Mouse (Mus musculus) liver, embryonic 11.5 days (tissue): ENCODE data around the gene Ppp4c. TPM values are rescaled to one million over a fixed set of nuclear protein-coding genes. Genes with fewer than 3 reads are reported as not detected.
A peak's percentile ranks its signal among the peaks of the same experiment; 100 is the strongest.
"Not testable (repeated sequence)": the region's sequence is repeated elsewhere in the genome, so short reads cannot be mapped to it uniquely, and the experiment has no call there.

Experiments
- ATAC-seq: fragments of 200-750 bp; cut with Nextera tagmentation; replicated peaks from 2 replicates; pipeline ENCODE4 v1.8.0; 2017; ENCODE audit warnings: moderate number of reproducible peaks, mild to moderate bottlenecking, moderate TSS enrichment, moderate library complexity; ENCODE audit not compliant: low FRiP score
- DNase-seq: peaks from one replicate; pipeline ENCODE4 v3.0.0-alpha.2; 2017; ENCODE audit warnings: low spot score
- H3K27ac ChIP-seq: fragments of 300-500 bp; sonication (generic); 2 replicates; pipeline ENCODE4 v1.5.1; 2014; ENCODE audit warnings: mild to moderate bottlenecking, low read depth, low read length, control low read depth
- H3K27me3 ChIP-seq: fragments of 300-500 bp; sonication (generic); replicated peaks from 2 replicates; pipeline ENCODE4 v1.6.1; 2014; ENCODE audit warnings: low read length, mixed read lengths; ENCODE audit not compliant: control insufficient read depth, insufficient read depth
- H3K36me3 ChIP-seq: fragments of 300-500 bp; sonication (generic); 2 replicates; pipeline ENCODE4 v1.6.1; 2014; ENCODE audit warnings: mild to moderate bottlenecking, low read length, moderate library complexity, mixed read lengths; ENCODE audit not compliant: control insufficient read depth, insufficient read depth
- H3K4me1 ChIP-seq: fragments of 300-500 bp; sonication (generic); replicated peaks from 2 replicates; pipeline ENCODE4 v1.6.1; 2014; ENCODE audit warnings: low read length, mixed read lengths; ENCODE audit not compliant: control insufficient read depth, insufficient read depth
- H3K4me2 ChIP-seq: fragments of 300-500 bp; sonication (generic); 2 replicates; pipeline ENCODE4 v1.6.1; 2014; ENCODE audit warnings: mild to moderate bottlenecking, control low read depth, moderate library complexity
- H3K4me3 ChIP-seq: fragments of 300-500 bp; sonication (generic); 2 replicates; pipeline ENCODE4 v1.5.1; 2014; ENCODE audit warnings: low read depth, low read length, control low read depth
- H3K9ac ChIP-seq: fragments of 300-500 bp; sonication (generic); 2 replicates; pipeline ENCODE4 v1.6.1; 2014; ENCODE audit warnings: low read depth, low read length, control low read depth
- H3K9me3 ChIP-seq: fragments of 300-500 bp; sonication (generic); 2 replicates; pipeline ENCODE4 v1.6.1; 2016; ENCODE audit warnings: low read length, inconsistent platforms, mixed read lengths; ENCODE audit not compliant: control insufficient read depth
- WGBS: fragments of 180-500 bp; shearing (Covaris S2); extraction: QIAGEN DNeasy Blood & Tissue Kit; methylation state at CpG from one replicate; pipeline ENCODE4 v1.1.7; 2014; 5-methylcytosine and 5-hydroxymethylcytosine counted together
- polyA plus RNA-seq: library from polyadenylated mRNA; unstranded; fragments of >200 nt; fragmentation: Nextera tagmentation; extraction: Ambion mirVana; gene quantifications from 2 replicates; pipeline ENCODE4 v1.2.1, GENCODE M21; 2014

Ppp4c gene
- polyA plus RNA-seq, 1 experiment from 2014 or later, result 266 TPM

- Histone ChIP-seq H3K9ac (peak overlapping the region; percentile 55), H3K27ac (peak overlapping the region; percentile 62), H3K27me3 (no peaks in the 10 kb centered on the region), H3K9me3 (no peaks in the 10 kb centered on the region), H3K4me1 (peaks cover 41% of the 10 kb centered on the region), H3K36me3 (peaks cover 9% of the 10 kb centered on the region; the same call in 1 of the 2 replicates), H3K4me2 (peak overlapping the region; percentile 74), H3K4me3 (peak overlapping the region; percentile 44)
- peak; percentile 72 for ATAC-seq
- WGBS, result 2% methylated on average over 21 of the region's 21 CpGs
- DNase-seq, result peak; percentile 91
Measured at GRCm38 (mm10) chr7:126779983-126780970, 12.0 kb downstream of the Ppp4c start.

- WGBS, result 87% methylated on average over 7 of the region's 7 CpGs
- H3K9me3 ChIP-seq, H3K36me3 ChIP-seq, ATAC-seq, DNase-seq, H3K27ac ChIP-seq, H3K9ac ChIP-seq, H3K4me2 ChIP-seq, H3K4me3 ChIP-seq, H3K27me3 ChIP-seq: not testable (repeated sequence)
- peaks cover 46% of the 10 kb centered on the region for H3K4me1 ChIP-seq
Measured at GRCm38 (mm10) chr7:126779101-126779500, 13.2 kb downstream of the Ppp4c start.

GRCm38 (mm10) chr7:126778147-126778546 lies 14.1 kb downstream of the Ppp4c start:
- Histone ChIP-seq H3K4me2 (peak overlapping the region; percentile 94; the same call in 1 of the 2 replicates), H3K9ac (no peak overlapping the region), H3K4me1 (peaks cover 46% of the 10 kb centered on the region), H3K9me3 (no peaks in the 10 kb centered on the region), H3K27me3 (no peaks in the 10 kb centered on the region), H3K27ac (no peak overlapping the region), H3K36me3 (peaks cover 5% of the 10 kb centered on the region; the same call in 1 of the 2 replicates), H3K4me3 (no peak overlapping the region; the same call in 1 of the 2 replicates)
- DNase-seq, result no peak
- no peak for ATAC-seq
- WGBS, result 92% methylated on average over 3 of the region's 3 CpGs

GRCm38 (mm10) chr7:126777476-126777875 lies 14.8 kb downstream of the Ppp4c start:
- ATAC-seq (no peak), DNase-seq (no peak)
- Histone ChIP-seq H3K4me3 (peak overlapping the region; percentile 76), H3K4me2 (peak overlapping the region; percentile 94), H3K36me3 (peaks cover 7% of the 10 kb centered on the region; the same call in 1 of the 2 replicates), H3K27ac (peak overlapping the region; percentile 74; the same call in 1 of the 2 replicates), H3K9me3 (no peaks in the 10 kb centered on the region), H3K9ac (peak overlapping the region; percentile 85), H3K27me3 (no peaks in the 10 kb centered on the region), H3K4me1 (peaks cover 46% of the 10 kb centered on the region)
- 53% methylated on average over 10 of the region's 10 CpGs for WGBS

- Histone ChIP-seq H3K4me2 (peak within 1 kb of the TSS; percentile 94), H3K9ac (peak within 1 kb of the TSS; percentile 85), H3K36me3 (peaks cover 8% of the 10 kb centered on the region; the same call in 1 of the 2 replicates), H3K27me3 (no peaks in the 10 kb centered on the region), H3K4me1 (peaks cover 44% of the 10 kb centered on the region), H3K9me3 (no peaks in the 10 kb centered on the region), H3K4me3 (peak within 1 kb of the TSS; percentile 76), H3K27ac (peak within 1 kb of the TSS; percentile 74)
- ATAC-seq (peak; percentile 90), DNase-seq (peak; percentile 92)
- WGBS, result under 1% methylated on average over 37 of the region's 37 CpGs
Measured at GRCm38 (mm10) chr7:126776598-126777057, 15.7 kb downstream of the Ppp4c start, which contains the start of gene Ypel3. Gene Ypel3 (plus strand): TSS chr7:126776955.

- Histone ChIP-seq H3K9me3 (no peaks in the 10 kb centered on the region), H3K4me3 (no peak overlapping the region), H3K4me1 (peaks cover 37% of the 10 kb centered on the region), H3K4me2 (peak overlapping the region; percentile 94), H3K27me3 (no peaks in the 10 kb centered on the region), H3K9ac (peak overlapping the region; percentile 25; the same call in 1 of the 2 replicates), H3K36me3 (peaks cover 8% of the 10 kb centered on the region; the same call in 1 of the 2 replicates), H3K27ac (peak overlapping the region; percentile 74; the same call in 1 of the 2 replicates)
- DNase-seq (no peak), ATAC-seq (no peak)
- 64% methylated on average over 3 of the region's 3 CpGs for WGBS
Measured at GRCm38 (mm10) chr7:126775978-126776234, 16.4 kb downstream of the Ppp4c start.

GRCm38 (mm10) chr7:126775185-126775977 lies 16.9 kb downstream of the Ppp4c start:
- ATAC-seq (no peak), DNase-seq (no peak)
- Histone ChIP-seq H3K9me3 (no peaks in the 10 kb centered on the region), H3K9ac (peak overlapping the region; percentile 25; the same call in 1 of the 2 replicates), H3K36me3 (peaks cover 8% of the 10 kb centered on the region; the same call in 1 of the 2 replicates), H3K4me3 (no peak overlapping the region), H3K4me1 (peaks cover 35% of the 10 kb centered on the region), H3K4me2 (peak overlapping the region; percentile 94), H3K27ac (peak overlapping the region; percentile 74; the same call in 1 of the 2 replicates), H3K27me3 (no peaks in the 10 kb centered on the region)
- WGBS, result 81% methylated on average over 10 of the region's 10 CpGs

- no peaks in the 10 kb centered on the region for H3K27me3 ChIP-seq
- no peak overlapping the region for H3K9ac ChIP-seq
- peaks cover 10% of the 10 kb centered on the region for H3K36me3 ChIP-seq
- peaks cover 26% of the 10 kb centered on the region for H3K4me1 ChIP-seq
- no peaks in the 10 kb centered on the region for H3K9me3 ChIP-seq
- no peak for DNase-seq
- no peak overlapping the region for H3K4me2 ChIP-seq
- no peak for ATAC-seq
- H3K27ac ChIP-seq, result no peak overlapping the region
- H3K4me3 ChIP-seq, result no peak overlapping the region
- 57% methylated on average over 2 of the region's 2 CpGs for WGBS
Measured at GRCm38 (mm10) chr7:126774463-126774862, 17.8 kb downstream of the Ppp4c start.
